Mouse (Mus musculus): Measurements from ENCODE around the gene Gm9049.

- peak; percentile 91 for TF ChIP-seq CTCF (IDR thresholded peaks at IDR 0.05; ENCODE audit: borderline replicate concordance, insufficient read depth, low read depth, low read length)
- no peak for TF ChIP-seq POLR2A (IDR thresholded peaks at IDR 0.05; ENCODE audit: borderline replicate concordance, insufficient read depth, low read length)
These were observed 16.5 kb upstream of the Gm9049 start for GRCm38 (mm10) chr10:118370443-118370842.
